Mouse (Mus musculus) lung, postnatal 0 days (tissue): ENCODE measurements around the gene Arl4a. TPM values are rescaled to one million over a fixed set of nuclear protein-coding genes. Genes with fewer than 3 reads are reported as not detected.

Experiments used
- ATAC-seq: fragments of 200-750 bp; cut with Nextera tagmentation; 2 replicates; pipeline ENCODE4 v1.8.0; 2017; ENCODE audit warnings: moderate library complexity
- DNase-seq: peaks from one replicate; pipeline ENCODE4 v3.0.0-alpha.2; 2016; ENCODE audit warnings: low spot score
- H3K27ac ChIP-seq: fragments of 300-500 bp; sonication (generic); 2 replicates; pipeline ENCODE4 v1.5.1; 2014; ENCODE audit warnings: antibody characterized with exemption, mild to moderate bottlenecking, low read length, mixed read lengths
- H3K27me3 ChIP-seq: fragments of 300-500 bp; sonication (generic); replicated peaks from 2 replicates; pipeline ENCODE4 v1.6.1; 2014; ENCODE audit warnings: low read length, mixed read lengths; ENCODE audit not compliant: insufficient read depth
- H3K36me3 ChIP-seq: fragments of 300-500 bp; sonication (generic); 2 replicates; pipeline ENCODE4 v1.6.1; 2014; ENCODE audit warnings: low read length, mixed read lengths; ENCODE audit not compliant: insufficient read depth
- H3K4me1 ChIP-seq: fragments of 300-500 bp; sonication (generic); 2 replicates; pipeline ENCODE4 v1.6.1; 2014; ENCODE audit warnings: antibody characterized with exemption, low read depth, low read length, mixed read lengths; ENCODE audit not compliant: insufficient read depth
- H3K4me2 ChIP-seq: fragments of 300-500 bp; sonication (generic); replicated peaks from 2 replicates; pipeline ENCODE4 v1.6.1; 2014; ENCODE audit warnings: low read depth, mild to moderate bottlenecking, low read length, moderate library complexity, mixed read lengths
- H3K4me3 ChIP-seq: fragments of 300-500 bp; sonication (generic); 2 replicates; pipeline ENCODE4 v1.5.1; 2014; ENCODE audit warnings: low read depth, low read length
- H3K9ac ChIP-seq: fragments of 300-500 bp; sonication (generic); replicated peaks from 2 replicates; pipeline ENCODE4 v1.6.1; 2014; ENCODE audit warnings: low read depth, mild to moderate bottlenecking
- H3K9me3 ChIP-seq: fragments of 300-500 bp; sonication (generic); 2 replicates; pipeline ENCODE4 v1.6.1; 2016; ENCODE audit warnings: low read length, mixed read lengths
- CTCF ChIP-seq: IDR thresholded peaks from 2 replicates; pipeline ENCODE4 v1.5.1; 2016; ENCODE audit warnings: antibody characterized with exemption, mild to moderate bottlenecking
- EP300 ChIP-seq: IDR thresholded peaks from 2 replicates; pipeline ENCODE4 v1.6.1; 2016; ENCODE audit warnings: antibody characterized with exemption, mild to moderate bottlenecking, control low read depth
- WGBS: fragments of 180-500 bp; shearing (Covaris S2); extraction: QIAGEN DNeasy Blood & Tissue Kit; methylation state at CpG from one replicate; pipeline ENCODE4 v1.1.7; 2014; 5-methylcytosine and 5-hydroxymethylcytosine counted together
- polyA plus RNA-seq: library from polyadenylated mRNA; unstranded; fragments of >200 nt; fragmentation: Nextera tagmentation; extraction: Ambion mirVana; gene quantifications from 2 replicates; pipeline ENCODE4 v1.2.1, GENCODE M21; 2015

The Arl4a gene
- polyA plus RNA-seq, 1 experiment from 2014 or later, result 48.7 TPM

- DNase-seq, result no peak
- no peak overlapping the region for H3K27ac ChIP-seq
- 48% methylated on average over 9 of the region's 9 CpGs for WGBS
- TF ChIP-seq EP300, result no peak
- no peak for TF ChIP-seq CTCF
- H3K4me2 ChIP-seq, result no peak overlapping the region
- H3K9me3 ChIP-seq, result no peaks in the 10 kb centered on the region
- no peaks in the 10 kb centered on the region for H3K27me3 ChIP-seq
- no peak overlapping the region for H3K4me3 ChIP-seq
- no peaks in the 10 kb centered on the region for H3K4me1 ChIP-seq
- no peaks in the 10 kb centered on the region for H3K36me3 ChIP-seq
- no peak overlapping the region for H3K9ac ChIP-seq
- no peak for ATAC-seq
Observed at GRCm38 (mm10) chr12:39975829-39976340, 61.9 kb downstream of the Arl4a start.

DNA sequence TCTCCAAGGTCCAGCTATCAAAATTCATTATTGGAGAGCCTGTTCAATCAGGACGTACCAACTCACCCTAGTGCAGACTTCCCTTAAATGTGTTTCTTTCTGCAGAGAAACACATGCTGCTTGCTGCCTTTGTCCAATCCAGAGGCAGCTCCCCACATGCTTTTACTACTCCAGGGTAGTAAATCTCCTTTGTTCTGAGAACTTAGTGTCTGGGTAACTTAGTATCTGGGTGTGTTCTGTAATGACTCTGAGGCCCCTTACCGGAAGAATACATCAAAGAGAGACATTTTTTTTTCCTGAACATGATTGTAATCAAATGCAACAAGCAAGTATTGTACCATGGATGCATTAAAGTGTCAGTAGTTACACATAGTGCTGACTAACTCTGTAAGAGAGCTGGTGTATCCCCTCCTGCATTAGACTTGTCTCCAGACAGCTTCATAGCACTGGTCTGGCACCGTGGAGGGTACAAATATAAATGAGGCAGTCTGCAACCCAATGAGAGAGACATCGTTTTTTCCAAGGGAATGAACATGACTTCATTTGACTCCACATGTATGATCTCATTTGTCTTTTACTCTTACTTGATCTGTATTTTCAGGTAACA, 62.7 kb downstream of the Arl4a start:
- 55% methylated on average over 4 of the region's 4 CpGs for WGBS
- Histone ChIP-seq H3K27ac (no peak overlapping the region), H3K9ac (no peak overlapping the region), H3K36me3 (no peaks in the 10 kb centered on the region), H3K4me1 (no peaks in the 10 kb centered on the region), H3K9me3 (no peaks in the 10 kb centered on the region), H3K4me3 (no peak overlapping the region), H3K4me2 (no peak overlapping the region), H3K27me3 (no peaks in the 10 kb centered on the region)
- TF ChIP-seq EP300 (no peak), CTCF (no peak)
- no peak for DNase-seq
- ATAC-seq, result no peak

DNA sequence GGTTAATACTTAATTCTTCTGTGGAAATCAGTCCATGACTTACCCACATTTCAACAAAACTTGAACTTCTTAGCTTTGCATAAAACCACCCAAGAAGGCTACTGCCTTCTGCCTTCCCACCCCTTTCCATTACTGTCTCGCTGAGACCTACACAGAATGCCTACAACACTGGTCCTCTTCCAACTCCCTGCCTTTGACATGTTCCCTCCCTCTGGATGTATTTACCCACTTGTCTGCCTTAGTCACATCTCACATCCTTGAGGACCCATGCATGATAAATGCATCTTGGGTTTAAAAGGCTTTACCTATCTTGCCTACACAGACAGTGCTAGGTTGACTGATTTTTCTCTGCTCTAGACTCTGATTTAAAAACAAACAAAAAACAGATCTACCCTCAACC, 63.6 kb downstream of the Arl4a start:
- no peak for TF ChIP-seq CTCF
- no peak for TF ChIP-seq EP300
- H3K27me3 ChIP-seq, result no peaks in the 10 kb centered on the region
- H3K27ac ChIP-seq, result no peak overlapping the region
- H3K9me3 ChIP-seq, result no peaks in the 10 kb centered on the region
- WGBS, result 52% methylated on average over 1 of the region's 1 CpGs
- ATAC-seq (no peak), DNase-seq (no peak)
- H3K4me2 ChIP-seq, result no peak overlapping the region
- no peaks in the 10 kb centered on the region for H3K4me1 ChIP-seq
- H3K36me3 ChIP-seq, result no peaks in the 10 kb centered on the region
- H3K4me3 ChIP-seq, result no peak overlapping the region
- no peak overlapping the region for H3K9ac ChIP-seq

DNA sequence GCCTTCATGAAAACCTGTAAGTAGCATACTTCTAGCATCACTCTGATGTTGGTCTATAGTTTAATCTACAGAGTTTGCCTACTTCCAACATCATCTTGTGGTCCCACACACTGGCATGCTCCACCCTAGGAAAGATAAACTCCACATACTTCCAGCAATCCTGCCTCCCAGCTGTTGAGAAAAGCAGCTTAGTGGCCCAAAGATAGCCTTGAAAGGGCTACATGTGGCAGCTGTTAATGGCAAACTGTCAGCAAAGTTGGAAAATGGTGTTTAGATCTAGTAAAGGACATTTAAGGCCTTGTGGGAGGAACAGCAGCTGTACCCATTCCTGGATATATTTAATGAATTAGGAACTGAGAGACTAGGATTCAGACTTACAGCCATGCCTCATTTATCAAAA, 68.3 kb downstream of the Arl4a start:
- no peak overlapping the region for H3K4me2 ChIP-seq
- no peak for ATAC-seq
- H3K9me3 ChIP-seq, result no peaks in the 10 kb centered on the region
- no peak overlapping the region for H3K4me3 ChIP-seq
- no peak overlapping the region for H3K9ac ChIP-seq
- no peak for DNase-seq
- H3K27me3 ChIP-seq, result no peaks in the 10 kb centered on the region
- H3K4me1 ChIP-seq, result no peaks in the 10 kb centered on the region
- no peaks in the 10 kb centered on the region for H3K36me3 ChIP-seq
- TF ChIP-seq EP300, result no peak
- no peak for TF ChIP-seq CTCF
- H3K27ac ChIP-seq, result no peak overlapping the region

DNA sequence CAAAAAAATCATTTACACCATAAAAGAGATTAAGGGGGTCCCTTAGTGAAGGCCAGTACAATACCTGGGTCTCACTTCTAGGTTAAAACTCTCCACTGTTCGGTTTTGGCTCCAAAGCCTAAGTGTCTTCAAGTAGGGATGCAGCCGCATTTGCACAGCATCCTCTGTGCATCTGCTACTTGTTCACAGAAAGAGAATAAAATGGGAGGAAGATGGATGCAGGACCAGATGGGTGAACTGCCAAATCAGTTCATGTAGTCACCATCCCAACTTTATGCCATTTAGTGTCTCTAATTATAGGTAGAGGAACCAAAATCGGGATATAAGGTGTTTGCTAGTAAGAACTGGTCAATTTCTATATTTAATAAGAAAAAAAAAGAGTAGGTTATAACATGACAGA, 69.7 kb downstream of the Arl4a start:
- TF ChIP-seq CTCF (no peak), EP300 (no peak)

DNA sequence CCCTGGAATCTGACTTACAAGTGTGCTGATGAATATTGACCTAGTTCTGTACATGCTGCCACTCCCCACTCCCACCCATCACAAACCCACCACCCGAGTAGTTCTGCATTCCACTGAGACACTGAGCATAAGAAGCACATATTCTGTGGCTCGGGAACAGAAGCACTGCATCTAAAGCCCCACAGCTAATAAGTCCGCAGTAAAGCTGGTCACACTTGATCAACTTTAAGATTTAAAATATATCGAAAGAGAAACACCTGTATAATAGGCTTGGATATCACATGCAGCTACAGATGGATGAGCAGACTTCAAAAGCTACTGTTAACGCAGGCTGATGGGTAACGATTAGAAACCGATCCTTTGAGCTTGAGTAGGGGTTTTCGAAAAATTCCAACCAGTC, 78.7 kb downstream of the Arl4a start:
- WGBS, result 83% methylated on average over 8 of the region's 8 CpGs
- Histone ChIP-seq H3K27me3 (no peaks in the 10 kb centered on the region), H3K36me3 (no peaks in the 10 kb centered on the region), H3K4me1 (no peaks in the 10 kb centered on the region), H3K9me3 (no peaks in the 10 kb centered on the region), H3K4me3 (no peak overlapping the region), H3K9ac (no peak overlapping the region), H3K27ac (no peak overlapping the region), H3K4me2 (no peak overlapping the region)
- no peak for TF ChIP-seq EP300
- TF ChIP-seq CTCF, result no peak
- no peak for ATAC-seq
- DNase-seq, result no peak

More for the DNA sequence above, 69.7 kb downstream of the Arl4a start:
- H3K4me3 ChIP-seq, result no peak overlapping the region
- no peaks in the 10 kb centered on the region for H3K36me3 ChIP-seq
- H3K9me3 ChIP-seq, result no peaks in the 10 kb centered on the region
- H3K4me1 ChIP-seq, result no peaks in the 10 kb centered on the region
- H3K27me3 ChIP-seq, result no peaks in the 10 kb centered on the region
- no peak overlapping the region for H3K27ac ChIP-seq
- WGBS, result 92% methylated on average over 3 of the region's 3 CpGs
- DNase-seq (no peak), ATAC-seq (no peak)
- no peak overlapping the region for H3K9ac ChIP-seq
- H3K4me2 ChIP-seq, result no peak overlapping the region
